Mouse (Mus musculus) bone marrow, adult 2 months (tissue): ENCODE data around the gene Tbrg1.

Experiments
- CTCF ChIP-seq: fragments of 200-500 bp; IDR thresholded peaks from 2 replicates; pipeline ENCODE4 v1.5.1; 2011; ENCODE audit warnings: low read length, control low read depth; ENCODE audit not compliant: control insufficient read depth, insufficient read depth
- POLR2A ChIP-seq: fragments of 200-500 bp; IDR thresholded peaks from 2 replicates; pipeline ENCODE4 v1.6.1; 2011; ENCODE audit warnings: low read depth, mild to moderate bottlenecking, control low read depth, low read length, borderline replicate concordance; ENCODE audit not compliant: control insufficient read depth

DNA sequence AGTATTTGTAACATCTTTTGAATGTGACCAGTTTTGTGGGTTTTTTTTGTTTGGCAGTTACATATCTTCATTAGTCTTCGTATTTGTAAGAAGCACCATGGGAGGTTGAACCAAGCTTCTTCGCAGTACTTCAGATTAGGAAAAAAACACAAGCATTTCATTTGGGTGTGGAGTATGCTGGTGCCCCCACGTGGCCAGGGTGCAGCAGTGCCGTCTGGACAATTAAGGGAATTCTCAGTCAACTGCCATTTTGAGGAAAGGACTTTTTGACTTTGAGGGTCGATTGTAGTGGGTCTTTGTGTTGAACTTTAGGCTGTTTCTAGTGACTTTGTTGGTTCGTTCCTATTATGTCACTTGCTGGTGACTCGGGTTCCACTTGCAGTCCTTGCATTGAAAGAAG, 20.8 kb downstream of the Tbrg1 start:
- peak; percentile 70 for TF ChIP-seq CTCF
- TF ChIP-seq POLR2A: no peak
